Mouse (Mus musculus): ENCODE measurements around the gene Samhd1. TPM values are rescaled to one million over a fixed set of nuclear protein-coding genes. Genes with fewer than 3 reads are reported as not detected.

The Samhd1 gene
- total RNA-seq, 1 experiment: 25.7 TPM

DNA sequence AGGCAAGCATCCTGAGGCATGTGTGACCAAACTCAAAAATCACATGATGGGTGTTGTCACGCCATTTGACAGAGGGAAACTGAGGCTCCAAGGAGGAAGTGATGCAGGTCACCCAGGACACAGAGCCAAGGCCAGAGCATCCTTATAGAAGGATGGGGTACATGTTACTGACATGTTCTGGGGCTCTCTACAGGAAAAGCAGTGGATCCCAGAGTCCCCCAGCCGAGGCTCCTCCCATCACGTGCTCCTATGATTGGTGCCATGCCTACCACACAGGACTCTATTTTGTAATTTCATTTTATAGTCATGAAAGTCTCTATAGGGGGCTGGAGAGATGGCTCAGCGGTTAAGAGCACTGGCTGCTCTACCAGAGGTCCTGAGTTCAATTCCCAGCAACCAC, 77.3 kb downstream of the Samhd1 start:
- in situ Hi-C loops (cut with MboI; ENCODE audit: low sequenced_read_pairs in 2 of 2, unreplicated experiment in 2 of 2): no loop called here
- H3K4me3 ChIP-seq (ENCODE audit: insufficient read depth in 1 of 2, low read depth in 1 of 2, low read length in 2 of 2, poor library complexity in 1 of 2, severe bottlenecking in 1 of 2): peak overlapping the region in 1 of 2 experiments; percentile 53; a peak in 1 of 4 replicates
- H3K9me3 ChIP-seq (ENCODE audit: control insufficient read depth, insufficient read depth, low read depth, low read length): no peaks in the 10 kb centered on the region
- no peaks in the 10 kb centered on the region for H3K36me3 ChIP-seq (ENCODE audit: control insufficient read depth, insufficient read depth, low read length, poor library complexity, severe bottlenecking)
- peak overlapping the region; percentile 42; the same call in 1 of the 2 replicates for H3K9ac ChIP-seq (ENCODE audit: insufficient read depth, low read depth, low read length, poor library complexity, severe bottlenecking)
- H3K27ac ChIP-seq (ENCODE audit: insufficient read depth, low read depth, low read length, poor library complexity, severe bottlenecking): no peak overlapping the region
- H3K4me1 ChIP-seq (ENCODE audit: control insufficient read depth in 2 of 2, insufficient read depth in 2 of 2, low read length in 2 of 2, poor library complexity in 1 of 2): peaks cover 2 to 27% of the 10 kb centered on the region in 2 experiments; a peak in 2 of 4 replicates
- no peak for DNase-seq (ENCODE audit: low read depth, low spot score)
- TF ChIP-seq MAFK (IDR thresholded peaks at IDR 0.05; ENCODE audit: insufficient read depth, low read depth, low read length) (no peak), CHD2 (IDR thresholded peaks at IDR 0.05; ENCODE audit: low read depth, low read length) (no peak), HCFC1 (IDR thresholded peaks at IDR 0.05; ENCODE audit: borderline replicate concordance, insufficient read depth, low read length) (no peak), ZNF384 (IDR thresholded peaks at IDR 0.05; ENCODE audit: low read depth, low read length) (no peak), ZC3H11A (IDR thresholded peaks at IDR 0.05; ENCODE audit: borderline replicate concordance, low read depth, low read length) (no peak)

DNA sequence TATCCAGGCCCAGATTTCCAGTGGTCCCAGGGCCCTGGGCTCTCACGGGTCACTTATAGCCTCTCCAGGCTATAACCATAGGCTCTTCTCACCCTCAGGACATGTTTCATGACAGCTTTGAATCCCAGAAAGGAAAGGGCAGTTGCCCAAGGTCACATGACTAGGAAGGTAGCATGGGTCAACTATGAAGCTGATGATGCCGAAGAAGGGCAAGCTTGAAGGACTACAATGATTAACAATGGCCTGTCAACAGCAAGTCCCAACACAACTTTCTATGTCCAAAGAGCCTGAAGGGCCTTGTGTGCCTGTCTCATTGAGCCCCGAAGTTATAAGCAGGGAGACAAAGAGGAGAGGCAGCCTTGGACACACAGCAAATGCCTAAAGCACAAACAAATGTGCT, 77.9 kb downstream of the Samhd1 start:
- no peak for TF ChIP-seq MAFK (IDR thresholded peaks at IDR 0.05; ENCODE audit: insufficient read depth, low read depth, low read length)
- TF ChIP-seq HCFC1 (IDR thresholded peaks at IDR 0.05; ENCODE audit: borderline replicate concordance, insufficient read depth, low read length): no peak
- TF ChIP-seq ZC3H11A (IDR thresholded peaks at IDR 0.05; ENCODE audit: borderline replicate concordance, low read depth, low read length): no peak
- no peak for TF ChIP-seq ZNF384 (IDR thresholded peaks at IDR 0.05; ENCODE audit: low read depth, low read length)
- TF ChIP-seq CHD2 (IDR thresholded peaks at IDR 0.05; ENCODE audit: low read depth, low read length): no peak
- Histone ChIP-seq H3K27ac (ENCODE audit: insufficient read depth, low read depth, low read length, poor library complexity, severe bottlenecking) (0 out of 2 replicates have a peak overlapping the region, but pooled peaks have one; percentile 16), H3K9me3 (ENCODE audit: control insufficient read depth, insufficient read depth, low read depth, low read length) (no peaks in the 10 kb centered on the region), H3K36me3 (ENCODE audit: control insufficient read depth, insufficient read depth, low read length, poor library complexity, severe bottlenecking) (no peaks in the 10 kb centered on the region), H3K9ac (ENCODE audit: insufficient read depth, low read depth, low read length, poor library complexity, severe bottlenecking) (peak overlapping the region; percentile 42; the same call in 1 of the 2 replicates), H3K4me1 (ENCODE audit: control insufficient read depth in 2 of 2, insufficient read depth in 2 of 2, low read length in 2 of 2, poor library complexity in 1 of 2) (peaks cover 2 to 33% of the 10 kb centered on the region in 2 experiments; a peak in 2 of 4 replicates), H3K4me3 (ENCODE audit: insufficient read depth in 1 of 2, low read depth in 1 of 2, low read length in 2 of 2, poor library complexity in 1 of 2, severe bottlenecking in 1 of 2) (no peak overlapping the region)
- no peak for DNase-seq (ENCODE audit: low read depth, low spot score)
- in situ Hi-C loops (cut with MboI; ENCODE audit: low sequenced_read_pairs in 2 of 2, unreplicated experiment in 2 of 2): no loop called here

DNA sequence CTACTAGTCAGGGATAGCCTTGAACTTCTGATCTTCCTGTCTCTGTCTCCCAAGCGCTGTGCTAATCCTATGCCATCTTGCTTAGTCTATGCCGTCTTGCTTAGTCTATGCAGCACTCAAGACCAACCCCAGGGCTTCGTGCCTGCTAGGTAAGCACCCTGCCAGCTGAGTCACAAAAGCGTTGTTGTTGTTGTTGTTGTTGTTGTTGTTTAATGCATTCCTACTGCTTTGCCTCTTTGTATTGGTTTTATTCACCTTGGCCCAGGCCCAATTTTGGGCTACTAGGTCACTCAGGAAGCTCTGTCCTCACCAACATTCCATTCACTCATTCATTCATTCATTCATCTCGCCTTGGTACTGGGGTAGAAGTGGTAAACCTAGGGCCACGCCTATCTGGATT, 79.3 kb downstream of the Samhd1 start:
- TF ChIP-seq HCFC1 (IDR thresholded peaks at IDR 0.05; ENCODE audit: borderline replicate concordance, insufficient read depth, low read length) (no peak), CHD2 (IDR thresholded peaks at IDR 0.05; ENCODE audit: low read depth, low read length) (no peak), MAFK (IDR thresholded peaks at IDR 0.05; ENCODE audit: insufficient read depth, low read depth, low read length) (no peak)
- no peak overlapping the region for H3K4me3 ChIP-seq (ENCODE audit: insufficient read depth in 1 of 2, low read depth in 1 of 2, low read length in 2 of 2, poor library complexity in 1 of 2, severe bottlenecking in 1 of 2)
- in situ Hi-C loops (cut with MboI; ENCODE audit: low sequenced_read_pairs in 2 of 2, unreplicated experiment in 2 of 2): no loop called here
- H3K9me3 ChIP-seq (ENCODE audit: control insufficient read depth, insufficient read depth, low read depth, low read length): no peaks in the 10 kb centered on the region
- peaks cover 2 to 37% of the 10 kb centered on the region in 2 experiments; a peak in 2 of 4 replicates for H3K4me1 ChIP-seq (ENCODE audit: control insufficient read depth in 2 of 2, insufficient read depth in 2 of 2, low read length in 2 of 2, poor library complexity in 1 of 2)
- H3K27ac ChIP-seq (ENCODE audit: insufficient read depth, low read depth, low read length, poor library complexity, severe bottlenecking): no peak overlapping the region
- H3K36me3 ChIP-seq (ENCODE audit: control insufficient read depth, insufficient read depth, low read length, poor library complexity, severe bottlenecking): no peaks in the 10 kb centered on the region
- DNase-seq (ENCODE audit: low read depth, low spot score): no peak
- no peak overlapping the region for H3K9ac ChIP-seq (ENCODE audit: insufficient read depth, low read depth, low read length, poor library complexity, severe bottlenecking)

DNA sequence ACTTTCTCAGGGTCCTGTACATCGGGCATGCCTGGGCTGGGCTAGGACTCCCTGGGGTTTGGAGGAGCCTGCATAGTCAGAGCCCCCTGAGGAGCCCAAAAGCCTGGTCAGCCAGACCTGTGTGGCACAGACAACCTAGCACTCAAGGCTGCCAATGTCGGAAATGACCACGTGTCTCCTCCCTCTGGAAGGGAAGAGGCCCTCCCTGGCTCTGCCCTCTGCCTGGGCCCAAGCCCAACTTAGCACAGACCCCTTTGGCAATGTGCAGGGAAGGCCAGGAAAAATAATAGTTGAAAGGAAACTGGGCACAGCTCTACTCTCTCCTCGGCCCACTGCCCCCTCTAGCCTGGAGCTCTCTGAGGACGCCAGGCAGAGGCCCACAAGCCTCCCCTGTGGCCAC, 80.2 kb downstream of the Samhd1 start:
- no peak overlapping the region for H3K27ac ChIP-seq (ENCODE audit: insufficient read depth, low read depth, low read length, poor library complexity, severe bottlenecking)
- no peaks in the 10 kb centered on the region for H3K36me3 ChIP-seq (ENCODE audit: control insufficient read depth, insufficient read depth, low read length, poor library complexity, severe bottlenecking)
- H3K4me3 ChIP-seq (ENCODE audit: insufficient read depth in 1 of 2, low read depth in 1 of 2, low read length in 2 of 2, poor library complexity in 1 of 2, severe bottlenecking in 1 of 2): no peak overlapping the region
- H3K9ac ChIP-seq (ENCODE audit: insufficient read depth, low read depth, low read length, poor library complexity, severe bottlenecking): peak overlapping the region; percentile 24; the same call in 1 of the 2 replicates
- DNase-seq (ENCODE audit: low read depth, low spot score): no peak
- TF ChIP-seq ZC3H11A (IDR thresholded peaks at IDR 0.05; ENCODE audit: borderline replicate concordance, low read depth, low read length) (no peak), CHD2 (IDR thresholded peaks at IDR 0.05; ENCODE audit: low read depth, low read length) (no peak), MAFK (IDR thresholded peaks at IDR 0.05; ENCODE audit: insufficient read depth, low read depth, low read length) (no peak), HCFC1 (IDR thresholded peaks at IDR 0.05; ENCODE audit: borderline replicate concordance, insufficient read depth, low read length) (no peak), ZNF384 (IDR thresholded peaks at IDR 0.05; ENCODE audit: low read depth, low read length) (no peak)
- H3K4me1 ChIP-seq (ENCODE audit: control insufficient read depth in 2 of 2, insufficient read depth in 2 of 2, low read length in 2 of 2, poor library complexity in 1 of 2): peaks cover 2 to 33% of the 10 kb centered on the region in 2 experiments; a peak in 2 of 4 replicates
- H3K9me3 ChIP-seq (ENCODE audit: control insufficient read depth, insufficient read depth, low read depth, low read length): no peaks in the 10 kb centered on the region
- in situ Hi-C loops (cut with MboI; ENCODE audit: low sequenced_read_pairs in 2 of 2, unreplicated experiment in 2 of 2): no loop called here

DNA sequence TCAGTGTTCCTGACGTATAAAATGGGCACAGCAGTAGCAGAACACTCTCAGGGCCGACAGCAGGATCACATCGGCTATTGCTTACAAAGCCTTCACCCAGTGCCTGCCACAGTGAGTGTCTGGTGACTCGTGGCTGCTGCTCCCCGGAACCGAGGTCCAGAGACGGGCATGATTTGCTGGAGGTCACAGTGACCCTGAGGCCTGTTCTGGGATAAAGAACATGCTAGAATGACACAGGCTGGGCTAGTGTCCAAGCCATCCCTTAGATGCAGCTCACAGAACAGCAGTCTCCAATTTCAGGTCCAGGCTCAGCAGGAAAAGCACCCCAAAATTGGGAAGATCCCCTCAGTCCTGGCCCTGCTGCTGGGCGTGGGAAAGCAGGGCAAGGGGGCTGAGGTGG, 80.8 kb downstream of the Samhd1 start:
- H3K36me3 ChIP-seq (ENCODE audit: control insufficient read depth, insufficient read depth, low read length, poor library complexity, severe bottlenecking): no peaks in the 10 kb centered on the region
- in situ Hi-C loops (cut with MboI; ENCODE audit: low sequenced_read_pairs in 2 of 2, unreplicated experiment in 2 of 2): no loop called here
- no peak overlapping the region; the same call in 1 of the 2 replicates for H3K9ac ChIP-seq (ENCODE audit: insufficient read depth, low read depth, low read length, poor library complexity, severe bottlenecking)
- no peak overlapping the region for H3K4me3 ChIP-seq (ENCODE audit: insufficient read depth in 1 of 2, low read depth in 1 of 2, low read length in 2 of 2, poor library complexity in 1 of 2, severe bottlenecking in 1 of 2)
- peaks cover 2 to 32% of the 10 kb centered on the region in 2 experiments; a peak in 2 of 4 replicates for H3K4me1 ChIP-seq (ENCODE audit: control insufficient read depth in 2 of 2, insufficient read depth in 2 of 2, low read length in 2 of 2, poor library complexity in 1 of 2)
- DNase-seq (ENCODE audit: low read depth, low spot score): no peak
- H3K9me3 ChIP-seq (ENCODE audit: control insufficient read depth, insufficient read depth, low read depth, low read length): no peaks in the 10 kb centered on the region
- TF ChIP-seq ZNF384 (IDR thresholded peaks at IDR 0.05; ENCODE audit: low read depth, low read length) (no peak), ZC3H11A (IDR thresholded peaks at IDR 0.05; ENCODE audit: borderline replicate concordance, low read depth, low read length) (no peak), MAFK (IDR thresholded peaks at IDR 0.05; ENCODE audit: insufficient read depth, low read depth, low read length) (no peak)
- H3K27ac ChIP-seq (ENCODE audit: insufficient read depth, low read depth, low read length, poor library complexity, severe bottlenecking): no peak overlapping the region
